Mouse (Mus musculus): Measurements from ENCODE around the gene A030014E15Rik. TPM values are rescaled to one million over a fixed set of nuclear protein-coding genes. Genes with fewer than 3 reads are reported as not detected.
"Not testable (repeated sequence)": the region's sequence is repeated elsewhere in the genome, so short reads cannot be mapped to it uniquely, and the experiment has no call there.

A030014E15Rik gene
- polyA plus RNA-seq (2012; rRNA removed) = 0.15 and 0.20 TPM in 2 replicates

DNA sequence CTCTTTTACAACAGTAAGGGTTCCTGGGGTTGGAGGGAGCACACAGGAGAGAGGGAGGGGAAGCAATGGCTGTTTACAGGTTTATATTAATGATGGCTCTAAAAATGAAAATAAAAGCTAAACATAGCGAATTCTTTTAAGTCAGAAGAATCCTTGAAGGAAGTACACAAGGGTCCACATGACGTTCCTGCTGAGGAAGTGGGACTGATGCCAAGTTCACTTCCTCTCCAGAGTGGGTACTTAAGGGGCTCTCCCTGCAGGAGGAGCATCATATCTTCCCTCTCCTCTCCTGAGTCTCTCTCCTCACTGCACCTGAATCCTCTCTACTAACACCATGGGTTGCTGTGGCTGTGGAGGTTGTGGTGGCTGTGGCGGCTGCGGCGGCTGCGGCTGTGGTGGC lies at the start of gene A030014E15Rik:
TSS of gene A030014E15Rik (plus strand) at position 268 of the 400 bp plus-strand sequence.
- no peak for DNase-seq (ENCODE audit: extremely low spot score in 1 of 2, low spot score in 1 of 2)

DNA sequence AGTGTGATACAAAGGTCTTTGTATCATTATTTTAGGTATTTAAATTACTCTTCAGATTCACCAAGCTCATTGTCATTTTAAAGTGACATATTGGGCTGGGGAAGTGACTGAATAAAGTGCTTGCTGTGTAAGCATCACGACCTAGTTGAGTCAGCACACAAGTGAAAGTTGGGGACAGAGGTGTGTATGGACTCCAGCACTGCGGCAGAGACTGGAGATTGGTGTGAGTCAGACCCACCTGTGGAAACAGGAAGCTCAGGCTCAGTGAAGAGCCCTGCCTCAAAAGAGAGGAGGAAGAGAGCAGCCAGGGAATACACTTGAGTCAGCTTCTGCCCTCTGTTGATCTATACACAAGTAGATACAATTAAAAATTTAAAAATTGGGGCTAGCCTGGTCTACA lies 45.5 kb upstream of the A030014E15Rik start:
- peak in 1 of 2 experiments; percentile 7 for DNase-seq (ENCODE audit: extremely low spot score in 1 of 2, low spot score in 1 of 2)

DNA sequence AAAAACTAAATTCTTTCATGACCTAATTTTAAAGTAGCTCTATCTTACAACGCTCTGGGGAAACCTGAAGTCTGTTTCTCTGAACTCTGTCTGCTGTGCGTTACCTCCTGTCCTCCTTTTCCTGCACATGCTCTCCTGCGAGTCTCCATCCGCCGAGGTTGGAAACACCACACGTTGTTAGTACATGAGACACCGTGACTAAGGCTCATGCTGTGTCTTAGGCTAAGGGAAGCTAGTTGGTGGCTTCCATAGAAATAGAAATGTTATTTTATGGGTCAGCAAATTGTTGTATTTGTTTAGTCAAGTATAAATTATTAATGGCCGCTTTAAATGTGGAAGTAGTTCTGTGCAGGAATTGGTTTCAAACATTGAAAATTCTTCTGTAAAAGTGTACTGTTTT lies 44.5 kb upstream of the A030014E15Rik start:
- DNase-seq (ENCODE audit: extremely low spot score in 1 of 2, low spot score in 1 of 2) = peak in 1 of 2 experiments; percentile 12

DNA sequence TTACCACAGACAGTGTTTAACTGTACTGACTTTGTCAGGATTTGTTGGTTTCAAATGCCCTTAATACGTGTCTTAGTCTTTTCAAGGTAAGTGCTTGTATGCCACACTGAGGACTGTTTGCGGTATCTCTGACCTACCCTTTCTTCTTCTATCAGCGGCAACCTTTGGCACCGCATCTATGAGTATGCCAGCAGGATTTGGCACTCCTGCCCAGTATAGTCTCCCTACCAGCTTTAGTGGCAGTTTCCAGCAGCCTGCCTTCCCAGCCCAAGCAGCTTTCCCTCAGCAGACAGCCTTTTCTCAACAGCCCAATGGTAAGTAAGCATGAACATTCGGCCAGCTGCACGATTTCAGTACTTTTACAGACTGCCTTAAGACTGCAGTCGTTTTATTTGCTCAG lies 31.4 kb upstream of the A030014E15Rik start:
- DNase-seq (ENCODE audit: extremely low spot score in 1 of 2, low spot score in 1 of 2) = no peak

DNA sequence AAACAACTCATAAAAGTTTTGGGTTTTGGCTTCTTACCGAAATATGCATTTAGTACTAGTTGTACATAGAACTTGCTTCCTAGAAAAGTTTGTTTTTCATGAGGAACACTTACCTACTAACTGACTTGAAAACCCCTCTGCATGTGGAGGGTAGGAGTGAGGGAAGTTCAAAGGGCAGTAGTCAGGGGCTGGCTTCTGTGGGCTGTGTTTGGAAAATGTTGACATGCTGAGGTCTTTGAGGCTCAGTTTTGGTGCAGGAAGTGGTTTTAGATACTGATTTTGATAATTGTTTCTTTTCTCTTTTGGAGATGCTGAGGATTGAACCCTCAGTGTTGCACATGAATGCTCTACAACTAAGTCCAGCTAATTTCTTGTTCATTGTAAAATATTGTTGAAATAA lies 24.1 kb upstream of the A030014E15Rik start:
- DNase-seq (ENCODE audit: extremely low spot score in 1 of 2, low spot score in 1 of 2) = no peak

DNA sequence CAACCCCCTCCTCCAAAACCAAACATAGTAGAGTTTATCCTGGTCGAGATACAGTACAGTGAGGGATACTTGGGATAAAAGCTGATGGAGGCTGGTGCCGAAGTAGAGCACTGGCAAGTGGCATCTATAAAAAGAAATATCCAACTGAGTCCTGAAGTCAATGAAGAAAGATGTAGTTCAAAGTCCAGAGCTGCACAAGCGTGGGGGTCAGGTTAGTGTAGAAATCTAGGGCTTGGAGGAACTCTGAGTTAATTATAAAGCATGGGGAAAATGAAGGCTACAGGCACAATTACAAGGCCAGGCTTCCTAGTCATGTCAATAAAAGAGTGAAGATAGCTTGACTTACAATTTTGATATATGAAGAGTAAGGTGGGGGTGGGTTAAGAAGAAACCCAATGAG lies 23.5 kb upstream of the A030014E15Rik start:
- no peak for DNase-seq (ENCODE audit: extremely low spot score in 1 of 2, low spot score in 1 of 2)

DNA sequence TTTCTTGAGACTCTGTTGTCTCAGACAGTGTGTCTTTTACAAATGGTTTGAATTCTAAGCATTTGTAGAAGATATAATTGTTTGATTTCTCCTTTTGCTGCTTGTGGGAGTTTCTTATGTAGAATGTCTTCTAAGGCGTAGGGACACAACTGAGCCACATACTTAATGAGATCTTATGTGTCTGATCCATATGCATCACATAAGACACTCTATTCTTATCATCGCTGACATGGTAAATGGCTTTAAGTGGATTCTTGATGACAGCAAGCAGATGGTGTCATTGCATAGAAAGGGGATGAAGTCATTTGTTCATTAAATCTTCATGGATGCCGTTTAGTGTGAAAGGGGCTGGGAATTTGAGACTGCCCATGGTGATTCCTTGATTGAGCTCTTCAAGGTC lies 18.8 kb upstream of the A030014E15Rik start:
- DNase-seq (ENCODE audit: extremely low spot score in 1 of 2, low spot score in 1 of 2) = no peak

DNA sequence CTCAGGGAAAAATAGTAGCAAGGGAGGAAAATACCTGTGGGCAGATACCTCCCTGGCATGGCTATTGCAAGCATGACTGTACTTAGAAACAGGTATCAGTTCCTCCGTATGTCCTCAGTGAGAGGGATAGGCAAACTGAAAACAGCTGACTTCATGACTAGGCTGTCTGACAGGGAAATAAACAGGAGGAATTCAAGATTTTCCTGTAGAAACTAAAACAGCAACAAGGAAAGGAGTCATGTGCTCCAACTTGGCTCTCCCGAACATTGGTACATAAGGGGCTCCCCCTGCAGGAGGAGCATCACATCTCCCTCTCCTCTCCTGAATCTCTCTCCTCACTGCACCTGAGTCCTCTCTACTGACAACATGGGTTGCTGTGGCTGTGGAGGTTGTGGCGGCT lies 11.7 kb upstream of the A030014E15Rik start, which contains the start of gene A030005L19Rik:
TSS of gene A030005L19Rik (plus strand) at position 301 of the 400 bp plus-strand sequence.
- DNase-seq (ENCODE audit: extremely low spot score in 1 of 2, low spot score in 1 of 2) = no peak

DNA sequence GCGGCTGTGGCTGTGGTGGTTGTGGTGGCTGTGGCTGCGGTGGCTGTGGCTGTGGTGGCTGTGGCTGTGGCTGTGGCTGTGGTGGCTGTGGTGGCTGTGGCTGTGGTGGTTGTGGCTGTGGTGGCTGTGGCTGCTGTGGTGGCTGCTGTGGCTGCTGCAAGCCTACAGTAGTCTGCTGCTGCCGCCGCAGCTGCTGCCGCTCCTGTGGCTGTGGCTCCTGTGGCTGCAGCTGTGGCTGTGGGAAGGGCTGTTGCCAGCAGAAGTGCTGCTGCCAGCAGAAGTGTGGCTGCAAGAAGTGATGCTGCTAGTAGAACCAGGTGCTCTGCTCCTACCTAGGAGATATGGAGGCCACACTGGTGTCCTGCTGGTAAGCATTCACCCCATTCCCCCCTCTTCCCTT lies 11.3 kb upstream of the A030014E15Rik start:
- DNase-seq (ENCODE audit: extremely low spot score in 1 of 2, low spot score in 1 of 2) = not testable (repeated sequence)

DNA sequence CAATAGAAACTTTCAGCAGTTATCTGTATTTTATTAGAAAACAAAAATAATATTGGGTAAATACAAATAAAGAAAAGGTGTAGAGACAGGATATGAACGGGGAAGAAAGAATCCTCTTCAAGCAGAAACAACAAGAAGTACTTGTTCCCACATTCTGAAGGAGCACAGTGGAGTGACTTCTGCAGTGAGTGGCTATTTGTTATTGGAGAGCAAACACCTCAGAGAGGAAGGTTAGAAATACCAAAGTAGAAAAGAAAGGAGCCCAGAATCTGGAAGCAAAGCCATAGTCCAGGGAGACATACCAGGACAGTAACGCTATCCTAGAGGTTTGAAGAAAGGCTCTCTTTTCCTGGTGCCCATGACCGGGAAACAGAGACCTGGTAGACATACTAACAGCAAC lies 5.8 kb downstream of the A030014E15Rik start:
- DNase-seq (ENCODE audit: extremely low spot score in 1 of 2, low spot score in 1 of 2) = not testable (repeated sequence)

DNA sequence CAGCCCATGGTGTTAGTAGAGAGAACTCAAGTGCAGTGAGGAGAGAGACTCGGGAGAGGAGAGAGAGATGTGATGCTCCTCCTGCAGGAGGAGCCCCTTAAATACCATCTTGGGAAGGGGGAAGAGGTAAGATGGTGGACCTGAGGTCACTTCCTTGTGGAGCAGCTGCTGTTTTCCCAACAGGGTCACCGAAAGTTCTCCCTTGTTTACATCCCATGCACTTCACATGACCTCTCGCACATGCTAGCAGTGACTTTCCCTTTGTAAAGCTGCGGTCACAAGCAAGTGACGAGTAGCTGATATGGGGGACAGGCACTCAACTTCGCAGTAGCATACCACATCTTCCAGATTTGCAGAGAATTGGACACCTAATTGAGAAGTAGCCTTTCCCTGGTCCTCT lies 6.6 kb downstream of the A030014E15Rik start, which contains the start of gene Gm6217:
TSS of gene Gm6217 (minus strand) at position 74 of the 400 bp plus-strand sequence.
- not testable (repeated sequence) for DNase-seq (ENCODE audit: extremely low spot score in 1 of 2, low spot score in 1 of 2)

DNA sequence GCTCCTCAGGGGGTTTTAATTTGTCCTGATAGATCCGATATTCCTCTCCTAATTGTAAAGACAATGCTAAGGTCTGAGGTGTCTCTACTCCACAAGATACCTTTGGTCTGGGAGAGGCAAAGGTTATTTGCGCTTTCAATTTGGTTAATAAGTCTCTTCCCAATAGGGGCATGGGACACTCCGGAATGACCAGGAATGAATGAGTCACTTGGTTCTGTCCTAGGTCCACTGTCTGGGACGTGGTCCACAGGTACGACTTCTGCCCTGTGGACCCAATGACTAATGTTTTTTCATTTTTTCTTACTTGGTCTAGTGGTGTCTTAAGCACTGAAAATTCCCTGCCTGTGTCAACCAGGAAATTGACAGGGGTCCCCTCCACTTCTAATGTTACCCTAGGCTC lies 13.9 kb downstream of the A030014E15Rik start:
- DNase-seq (ENCODE audit: extremely low spot score in 1 of 2, low spot score in 1 of 2) = no peak

DNA sequence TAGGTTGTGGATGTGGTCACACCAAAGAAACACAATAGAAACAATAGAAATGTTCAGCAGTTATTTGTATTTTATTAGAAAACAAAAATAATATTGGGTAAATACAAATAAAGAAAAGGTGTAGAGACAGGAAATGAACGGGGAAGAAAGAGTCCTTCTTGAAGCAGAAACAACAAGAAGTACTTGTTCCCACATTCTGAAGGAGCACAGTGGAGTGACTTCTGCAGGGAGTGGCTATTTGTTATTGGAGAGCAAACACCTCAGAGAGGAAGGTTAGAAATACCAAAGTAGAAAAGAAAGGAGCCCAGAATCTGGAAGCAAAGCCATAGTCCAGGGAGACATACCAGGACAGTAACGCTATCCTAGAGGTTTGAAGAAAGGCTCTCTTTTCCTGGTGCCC lies 17.8 kb downstream of the A030014E15Rik start:
- DNase-seq (ENCODE audit: extremely low spot score in 1 of 2, low spot score in 1 of 2) = not testable (repeated sequence)

DNA sequence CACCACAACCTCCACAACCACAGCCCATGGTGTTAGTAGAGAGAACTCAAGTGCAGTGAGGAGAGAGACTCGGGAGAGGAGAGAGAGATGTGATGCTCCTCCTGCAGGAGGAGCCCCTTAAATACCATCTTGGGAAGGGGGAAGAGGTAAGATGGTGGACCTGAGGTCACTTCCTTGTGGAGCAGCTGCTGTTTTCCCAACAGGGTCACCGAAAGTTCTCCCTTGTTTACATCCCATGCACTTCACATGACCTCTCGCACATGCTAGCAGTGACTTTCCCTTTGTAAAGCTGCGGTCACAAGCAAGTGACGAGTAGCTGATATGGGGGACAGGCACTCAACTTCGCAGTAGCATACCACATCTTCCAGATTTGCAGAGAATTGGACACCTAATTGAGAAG lies 18.6 kb downstream of the A030014E15Rik start, which contains the start of gene A030003K21Rik:
TSS of gene A030003K21Rik (minus strand) at position 94 of the 400 bp plus-strand sequence.
- DNase-seq (ENCODE audit: extremely low spot score in 1 of 2, low spot score in 1 of 2) = not testable (repeated sequence)

DNA sequence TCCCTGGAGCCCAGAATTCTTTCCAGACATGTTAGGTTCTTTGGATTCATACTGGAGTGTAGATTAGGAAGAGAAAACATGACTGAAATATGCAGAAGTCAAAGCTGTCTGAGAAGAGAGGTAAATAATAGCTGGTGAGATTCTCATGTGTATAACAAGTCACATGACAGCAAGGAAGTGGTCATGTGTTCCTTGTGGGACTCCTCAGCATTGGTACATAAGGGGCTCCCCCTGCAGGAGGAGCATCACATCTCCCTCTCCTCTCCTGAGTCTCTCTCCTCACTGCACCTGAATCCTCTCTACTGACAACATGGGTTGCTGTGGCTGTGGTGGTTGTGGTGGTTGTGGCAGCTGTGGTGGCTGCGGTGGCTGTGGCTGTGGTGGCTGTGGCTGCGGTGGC lies 21.3 kb downstream of the A030014E15Rik start:
- not testable (repeated sequence) for DNase-seq (ENCODE audit: extremely low spot score in 1 of 2, low spot score in 1 of 2)

DNA sequence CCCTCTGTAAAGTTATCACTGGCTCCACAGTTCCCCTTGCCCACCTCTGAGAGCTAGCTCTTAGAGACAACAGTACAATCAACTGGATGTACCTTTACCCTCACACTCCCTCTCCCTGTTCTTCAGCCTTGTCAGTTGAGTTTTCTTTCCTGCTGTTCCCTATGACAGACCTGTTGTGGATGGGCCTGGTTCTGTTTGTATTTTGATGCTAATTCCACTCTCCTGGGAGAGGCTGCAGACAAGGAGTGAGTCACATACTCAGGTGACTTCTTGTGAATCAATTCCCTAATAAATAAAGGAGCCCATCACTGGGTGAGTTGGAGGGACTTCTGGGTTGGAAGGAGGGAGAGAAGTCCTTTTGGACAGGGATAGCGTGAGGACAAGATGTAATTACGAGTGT lies 23.9 kb downstream of the A030014E15Rik start:
- DNase-seq (ENCODE audit: extremely low spot score in 1 of 2, low spot score in 1 of 2) = no peak

DNA sequence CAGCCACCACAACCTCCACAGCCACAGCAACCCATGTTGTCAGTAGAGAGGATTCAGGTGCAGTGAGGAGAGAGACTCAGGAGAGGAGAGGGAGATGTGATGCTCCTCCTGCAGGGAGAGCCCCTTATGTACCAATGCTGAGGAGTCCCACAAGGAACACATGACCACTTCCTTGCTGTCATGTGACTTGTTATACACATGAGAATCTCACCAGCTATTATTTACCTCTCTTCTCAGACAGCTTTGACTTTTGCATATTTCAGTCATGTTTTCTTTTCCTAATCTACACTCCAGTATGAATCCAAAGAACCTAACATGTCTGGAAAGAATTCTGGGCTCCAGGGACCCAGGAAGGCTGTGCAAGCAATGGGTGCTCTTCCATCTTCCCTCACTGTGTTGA lies 31.2 kb downstream of the A030014E15Rik start, which contains the start of gene Gm7544:
TSS of gene Gm7544 (minus strand) at position 101 of the 400 bp plus-strand sequence.
- DNase-seq (ENCODE audit: extremely low spot score in 1 of 2, low spot score in 1 of 2) = not testable (repeated sequence)

DNA sequence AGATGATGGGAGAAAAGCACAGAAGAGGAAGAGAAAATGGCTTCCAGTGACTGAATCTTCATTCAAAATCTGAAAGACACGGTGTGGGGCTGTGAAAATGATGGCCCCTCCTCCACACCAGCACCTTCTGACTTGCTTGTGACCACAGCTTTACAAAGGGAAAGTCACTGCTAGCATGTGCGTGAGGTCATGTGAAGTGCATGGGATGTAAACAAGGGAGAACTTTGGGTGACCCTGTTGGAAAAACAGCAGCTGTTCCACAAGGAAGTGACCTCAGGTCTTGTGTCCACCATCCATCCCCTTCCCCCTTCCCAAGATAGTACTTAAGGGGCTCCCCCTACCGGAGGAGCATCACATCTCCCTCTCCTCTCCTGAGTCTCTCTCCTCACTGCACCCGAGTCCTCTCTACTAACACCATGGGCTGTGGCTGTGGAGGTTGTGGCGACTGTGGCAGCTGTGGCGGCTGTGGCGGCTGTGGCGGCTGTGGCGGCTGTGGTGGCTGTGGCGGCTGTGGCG lies 35.2 kb downstream of the A030014E15Rik start, which contains the start of gene Gm47955:
TSS of gene Gm47955 (plus strand) at position 417 of the 516 bp plus-strand sequence.
- no peak for DNase-seq (ENCODE audit: extremely low spot score in 1 of 2, low spot score in 1 of 2)

DNA sequence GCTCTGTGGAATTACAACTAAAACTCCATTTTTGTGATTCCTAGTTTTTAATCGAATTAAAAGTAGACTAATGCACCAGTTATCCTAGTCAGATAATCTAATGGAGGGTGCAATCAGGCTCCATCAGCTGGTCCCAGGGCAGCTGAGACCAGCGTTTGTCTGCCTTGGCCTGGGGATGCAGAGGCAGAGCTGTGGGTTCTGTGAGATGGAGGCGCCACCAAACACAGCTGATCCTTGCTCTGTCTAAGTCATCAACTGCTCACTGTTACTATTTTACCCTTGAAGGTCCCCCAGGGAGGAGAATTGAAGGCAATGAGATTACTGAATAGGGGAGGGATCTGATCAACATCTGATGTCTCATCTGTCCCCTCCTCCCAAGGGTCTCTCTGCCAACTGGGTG lies 41.7 kb downstream of the A030014E15Rik start:
- no peak for DNase-seq (ENCODE audit: extremely low spot score in 1 of 2, low spot score in 1 of 2)

DNA sequence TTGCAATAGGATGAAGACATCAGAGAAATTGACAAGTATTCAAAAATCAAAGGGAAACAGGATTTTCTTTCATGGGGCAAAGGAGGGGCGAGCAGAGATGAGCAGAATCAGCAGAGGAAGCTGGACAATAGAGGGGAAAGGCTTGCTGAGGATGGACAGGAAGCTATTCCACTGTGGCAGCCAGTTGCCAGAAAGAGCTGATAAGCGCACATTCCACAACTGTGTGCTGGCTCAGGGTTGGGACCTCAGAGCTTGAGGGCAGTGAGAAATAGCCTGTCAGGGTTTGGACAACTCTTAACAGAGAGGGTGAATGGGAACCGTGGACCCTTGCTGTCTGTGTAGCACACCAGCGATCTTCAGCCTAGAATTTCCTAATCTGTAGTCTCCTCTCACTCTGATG lies 47.3 kb downstream of the A030014E15Rik start:
- DNase-seq (ENCODE audit: extremely low spot score in 1 of 2, low spot score in 1 of 2) = no peak

DNA sequence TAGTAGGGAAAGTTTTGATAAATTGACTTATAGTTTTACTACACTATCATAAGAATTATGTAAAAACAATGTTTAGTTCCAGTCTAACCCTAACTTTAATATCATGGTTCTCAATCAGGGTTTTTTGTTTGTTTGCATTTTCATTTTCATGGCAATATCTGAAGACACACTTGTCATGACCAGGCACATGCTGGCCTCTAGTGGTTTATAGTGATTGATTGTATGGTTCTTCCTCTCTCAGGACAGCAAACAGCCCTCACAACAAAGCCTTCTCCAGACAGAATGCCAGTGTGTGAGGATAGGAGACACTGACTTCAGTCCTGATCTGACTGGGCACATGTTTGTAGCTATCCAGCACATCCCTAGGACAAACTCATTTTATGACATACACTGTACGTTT lies 48.5 kb downstream of the A030014E15Rik start:
- DNase-seq (ENCODE audit: extremely low spot score in 1 of 2, low spot score in 1 of 2) = peak in 1 of 2 experiments; percentile 4

DNA sequence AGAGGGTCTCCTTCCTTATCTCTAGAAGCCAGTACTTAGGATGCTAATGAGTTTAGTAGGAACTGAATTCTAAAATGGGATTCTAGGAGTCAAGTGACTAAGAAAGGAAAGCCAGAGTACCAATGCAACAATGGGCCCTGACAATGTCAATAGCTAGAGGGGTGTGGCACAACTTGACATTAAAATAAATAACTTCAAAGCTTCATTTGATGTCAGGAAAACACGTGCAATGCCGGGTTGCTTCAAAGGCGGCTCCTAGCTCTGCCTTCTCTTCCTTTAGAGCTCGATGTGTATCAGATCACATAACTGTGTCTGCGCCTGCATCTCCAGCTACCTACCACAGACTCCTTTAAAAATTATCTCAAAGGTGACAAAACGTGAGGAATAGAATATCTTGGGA lies 49.2 kb downstream of the A030014E15Rik start:
- DNase-seq (ENCODE audit: extremely low spot score in 1 of 2, low spot score in 1 of 2) = no peak
